ENCODE assay signal across 20 mouse cellular contexts in genomic region chr13:31171751-31172150, GRCm38 (mm10).
"Had no signal": no experiment of that assay in that cellular context is flagged by ENCODE, and none has a peak within 500 bp of the region (broad histone marks: within the 10 kb centered on the region; RNA-seq: fewer than 3 reads in every experiment).

No protein-coding gene starts in this region.

- H3K27ac ChIP-seq: hindbrain, postnatal 0 days; kidney, postnatal 0 days; limb, embryonic 12.5 days; limb, embryonic 15.5 days; liver, embryonic 13.5 days; macrophage; midbrain, embryonic 12.5 days; midbrain, embryonic 15.5 days; neural tube, embryonic 12.5 days; neural tube, embryonic 15.5 days had no signal

- H3K9ac ChIP-seq: limb, embryonic 12.5 days; limb, embryonic 15.5 days; liver, embryonic 13.5 days; midbrain, embryonic 12.5 days; midbrain, embryonic 15.5 days; neural tube, embryonic 12.5 days; neural tube, embryonic 15.5 days had no signal

- DNase-seq: kidney, adult 18-20 months; left cerebral cortex, postnatal 4 days; liver, embryonic 13.5 days; lung, adult 2 months; lung, postnatal 14 days; right cerebral cortex, adult 18-20 months; right cerebral cortex, postnatal 25 days; spleen, adult 18-20 months; thymus, postnatal 25 days had no signal

- H3K4me2 ChIP-seq: limb, embryonic 12.5 days; limb, embryonic 15.5 days; liver, embryonic 13.5 days; midbrain, embryonic 12.5 days; midbrain, embryonic 15.5 days; neural tube, embryonic 12.5 days; neural tube, embryonic 15.5 days had no signal

- H3K4me1 ChIP-seq: limb, embryonic 12.5 days; limb, embryonic 15.5 days; liver, embryonic 13.5 days; midbrain, embryonic 12.5 days; midbrain, embryonic 15.5 days; neural tube, embryonic 12.5 days; neural tube, embryonic 15.5 days had no signal

- ATAC-seq: hindbrain, postnatal 0 days; inflammation-experienced regulatory T-cells, adult 6 months; intestine, embryonic 16.5 days; midbrain, embryonic 15.5 days had no signal

- H3K4me3 ChIP-seq: limb, embryonic 12.5 days; limb, embryonic 15.5 days; liver, embryonic 13.5 days; midbrain, embryonic 12.5 days; midbrain, embryonic 15.5 days; neural tube, embryonic 12.5 days; neural tube, embryonic 15.5 days had no signal

- H3K36me3 ChIP-seq: limb, embryonic 12.5 days; limb, embryonic 15.5 days; liver, embryonic 13.5 days; midbrain, embryonic 12.5 days; midbrain, embryonic 15.5 days; neural tube, embryonic 12.5 days; neural tube, embryonic 15.5 days had no signal

- H3K9me3 ChIP-seq: limb, embryonic 12.5 days; limb, embryonic 15.5 days; liver, embryonic 13.5 days; midbrain, embryonic 12.5 days; midbrain, embryonic 15.5 days; neural tube, embryonic 12.5 days; neural tube, embryonic 15.5 days had no signal

- H3K27me3 ChIP-seq: limb, embryonic 15.5 days; liver, embryonic 13.5 days; midbrain, embryonic 12.5 days; midbrain, embryonic 15.5 days; neural tube, embryonic 12.5 days; neural tube, embryonic 15.5 days had no signal
